Mouse (Mus musculus): ENCODE results near the gene Nsun6.

DNA sequence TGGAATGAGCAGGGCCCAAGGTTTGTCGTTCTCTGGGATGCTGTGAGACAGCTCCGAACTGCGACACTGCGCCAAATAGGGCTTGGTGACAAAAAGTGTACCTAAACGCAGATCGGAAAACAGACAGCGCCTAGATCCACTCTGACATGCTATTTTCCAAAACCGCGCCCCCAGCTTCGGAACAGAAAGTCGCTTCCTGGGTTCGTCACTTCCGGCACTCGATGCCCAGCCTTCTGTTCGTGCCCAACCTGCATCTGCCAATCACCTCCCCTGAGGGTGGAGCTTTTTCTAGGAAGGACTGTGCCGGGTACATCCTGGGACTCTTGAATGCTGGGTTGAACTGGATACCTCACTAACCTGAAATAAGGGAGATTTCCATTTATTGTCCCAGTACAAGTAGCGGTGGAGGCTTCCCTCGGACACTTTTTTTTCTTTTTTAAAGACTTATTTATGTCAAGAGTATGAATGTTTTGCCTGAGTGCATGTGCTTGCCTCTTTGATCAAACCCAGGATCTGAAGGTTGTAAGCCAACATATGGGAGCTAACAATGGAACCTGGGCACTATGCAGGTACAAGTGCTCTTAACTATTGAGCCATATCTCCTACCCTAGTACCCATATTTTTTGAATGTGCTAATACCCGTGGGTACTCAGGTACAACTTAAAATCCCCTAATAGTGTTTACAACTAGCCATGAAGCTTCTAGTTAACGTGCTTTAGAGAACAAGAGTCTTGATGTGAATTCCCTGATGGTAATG is 5.6 kb downstream of the Nsun6 start, which contains the start of gene Arl5b:
- TF ChIP-seq CTCF (IDR thresholded peaks at IDR 0.05; ENCODE audit: low read depth), result no peak
- no peak for TF ChIP-seq EP300 (IDR thresholded peaks at IDR 0.05; ENCODE audit: low read depth)
